Mouse (Mus musculus): ENCODE results near the gene Prune1.
A peak's percentile ranks its signal among the peaks of the same experiment; 100 is the strongest.

Prune1 gene

DNA sequence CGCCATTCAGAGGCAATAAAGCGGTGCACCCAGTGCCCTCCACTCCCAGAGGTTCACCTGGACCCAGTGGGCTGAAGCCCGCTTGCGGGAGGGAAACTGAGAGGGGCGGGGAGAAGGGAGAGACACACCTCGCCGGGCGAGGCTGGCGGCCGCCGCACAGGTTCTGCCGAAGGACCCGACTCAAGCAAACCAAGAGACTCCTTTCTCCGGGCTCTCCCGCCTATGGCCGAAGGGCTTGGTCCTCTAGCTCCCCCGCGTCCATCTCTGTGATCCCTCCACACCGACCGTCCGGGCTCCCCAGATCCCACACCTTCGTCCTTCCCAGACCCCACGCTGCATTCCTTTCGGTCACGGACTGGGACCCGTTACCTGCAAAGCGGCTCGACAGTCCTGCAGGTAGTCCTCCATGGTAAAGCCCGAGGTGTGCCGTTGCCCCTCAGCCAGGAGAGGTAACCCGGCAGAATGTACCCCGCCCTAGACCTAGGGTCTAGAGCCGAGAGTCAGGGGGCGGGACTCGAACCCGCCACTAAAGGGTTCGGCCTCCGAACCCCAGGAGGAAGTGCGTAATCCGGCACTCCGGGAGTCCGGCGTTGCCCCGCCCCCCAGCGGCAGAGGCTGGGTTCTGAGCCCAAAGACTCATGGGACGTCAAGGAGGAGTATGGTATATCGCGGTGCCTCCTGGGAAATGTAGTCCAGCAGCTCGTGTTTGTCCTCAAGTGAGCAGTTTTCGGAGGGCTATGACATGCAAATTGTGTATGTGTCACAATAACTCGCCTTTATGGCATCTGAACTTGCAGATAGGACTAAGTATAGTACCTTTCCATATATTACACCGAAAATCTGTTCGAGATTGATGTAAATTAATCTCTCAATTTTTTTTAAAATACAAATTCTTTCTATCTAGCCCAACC is at the start of gene Prune1, which contains the start of gene Mindy1:
Gene Prune1 (minus strand): TSS at position 861 of the 911 bp plus-strand sequence.
Gene Mindy1 (plus strand): TSS at position 130 of the 911 bp plus-strand sequence.
- DNase-seq (ENCODE audit: low read depth, low spot score), result peak; percentile 97

DNA sequence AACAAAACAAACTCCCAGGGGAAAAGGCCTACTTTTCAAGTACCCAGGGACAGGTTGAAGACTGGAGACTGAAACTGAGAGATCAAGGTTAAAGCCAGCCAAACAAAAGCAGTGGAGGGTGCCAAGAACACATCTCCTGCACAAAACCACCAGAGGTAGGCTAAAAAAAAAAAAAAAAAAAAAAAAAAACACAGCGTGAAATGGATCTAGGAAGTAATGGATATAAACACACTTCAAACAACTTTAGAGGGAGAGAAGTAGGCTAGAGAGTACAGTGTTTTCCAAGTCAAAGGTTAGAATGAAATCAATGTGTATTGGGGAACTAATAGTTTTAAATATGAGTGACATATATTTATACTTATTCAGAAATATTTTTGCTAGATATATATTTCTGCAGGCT is 49.7 kb upstream of the Prune1 start:
- no peak for DNase-seq (ENCODE audit: low read depth, low spot score)

DNA sequence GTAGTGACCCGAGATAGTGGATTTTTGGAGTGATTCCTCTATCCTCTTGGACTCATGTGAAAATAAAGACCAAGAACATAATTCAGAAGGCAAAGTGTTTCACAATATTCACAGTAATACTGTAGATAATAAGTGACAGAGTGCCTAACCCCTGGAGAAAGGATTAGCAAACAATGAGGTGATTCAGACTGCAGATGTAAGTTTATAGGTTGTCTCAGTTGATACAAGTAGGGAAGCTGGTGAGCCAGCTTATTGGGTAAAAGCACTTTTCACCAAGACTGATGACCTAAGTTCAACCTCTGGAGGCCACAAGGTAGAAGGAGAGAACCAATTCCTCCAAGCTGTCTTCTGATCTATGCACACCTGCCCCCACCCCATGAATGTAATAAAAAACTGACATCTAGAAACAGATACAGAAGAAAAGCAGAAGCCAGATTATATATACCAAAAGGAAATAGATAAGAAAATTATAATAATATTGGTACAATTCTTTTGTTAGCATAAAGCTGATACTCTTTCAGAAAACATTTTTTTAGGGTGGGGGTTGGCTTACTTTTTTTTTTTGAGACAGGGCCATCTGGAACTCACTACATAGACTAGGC is 47.0 kb upstream of the Prune1 start:
- no peak for DNase-seq (ENCODE audit: low read depth, low spot score)

DNA sequence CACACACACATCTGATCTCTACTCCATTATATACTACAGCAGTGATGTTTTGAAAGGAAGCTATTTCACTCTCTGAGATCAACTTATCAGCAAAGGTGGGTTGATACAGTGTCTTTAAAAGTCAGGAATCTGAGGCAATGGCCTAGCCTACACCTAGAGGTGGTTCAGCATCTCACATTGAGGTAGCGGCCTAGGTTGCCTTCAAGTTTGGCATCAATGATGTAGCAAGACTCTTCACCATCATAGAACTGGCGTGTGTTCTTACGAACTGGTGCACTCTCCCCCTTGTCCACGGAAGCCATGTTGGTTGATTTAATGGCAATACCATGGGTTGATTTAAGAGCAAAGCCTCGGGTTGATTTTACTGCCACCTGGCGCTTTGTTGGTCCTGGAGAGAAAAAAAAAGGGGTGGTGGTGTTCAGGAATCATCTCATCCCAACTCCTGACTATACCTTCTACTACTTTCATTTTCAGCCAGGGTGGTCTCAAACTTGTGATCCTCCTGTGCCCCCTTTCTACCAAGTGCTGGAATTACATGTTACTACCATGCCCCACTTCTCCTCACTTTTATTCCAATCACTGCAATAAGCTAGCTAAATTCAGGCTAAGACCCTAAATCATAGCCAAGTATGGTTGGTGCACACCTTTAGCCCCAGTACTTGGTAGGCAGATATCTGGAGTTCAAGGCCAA is 42.7 kb upstream of the Prune1 start:
- no peak for DNase-seq (ENCODE audit: low read depth, low spot score)

DNA sequence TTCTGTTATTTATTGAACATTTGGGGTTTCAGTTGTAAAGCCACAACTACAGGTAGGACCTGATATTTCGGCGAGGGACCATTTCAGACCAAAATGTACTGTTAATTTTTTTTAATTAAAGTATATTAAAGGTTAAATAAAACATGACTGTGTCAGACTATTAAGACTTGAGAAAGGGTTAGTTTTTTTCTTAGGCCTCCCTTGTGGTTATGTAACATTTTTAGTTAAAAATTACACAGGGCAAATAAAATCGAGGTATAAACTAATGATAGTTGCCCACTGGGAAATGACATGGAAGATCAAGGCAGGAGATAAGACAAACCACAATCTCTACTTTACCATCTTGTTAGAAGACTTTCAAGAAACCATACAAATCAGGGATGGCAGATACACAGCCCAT is 41.6 kb upstream of the Prune1 start:
- DNase-seq (ENCODE audit: low read depth, low spot score), result no peak

DNA sequence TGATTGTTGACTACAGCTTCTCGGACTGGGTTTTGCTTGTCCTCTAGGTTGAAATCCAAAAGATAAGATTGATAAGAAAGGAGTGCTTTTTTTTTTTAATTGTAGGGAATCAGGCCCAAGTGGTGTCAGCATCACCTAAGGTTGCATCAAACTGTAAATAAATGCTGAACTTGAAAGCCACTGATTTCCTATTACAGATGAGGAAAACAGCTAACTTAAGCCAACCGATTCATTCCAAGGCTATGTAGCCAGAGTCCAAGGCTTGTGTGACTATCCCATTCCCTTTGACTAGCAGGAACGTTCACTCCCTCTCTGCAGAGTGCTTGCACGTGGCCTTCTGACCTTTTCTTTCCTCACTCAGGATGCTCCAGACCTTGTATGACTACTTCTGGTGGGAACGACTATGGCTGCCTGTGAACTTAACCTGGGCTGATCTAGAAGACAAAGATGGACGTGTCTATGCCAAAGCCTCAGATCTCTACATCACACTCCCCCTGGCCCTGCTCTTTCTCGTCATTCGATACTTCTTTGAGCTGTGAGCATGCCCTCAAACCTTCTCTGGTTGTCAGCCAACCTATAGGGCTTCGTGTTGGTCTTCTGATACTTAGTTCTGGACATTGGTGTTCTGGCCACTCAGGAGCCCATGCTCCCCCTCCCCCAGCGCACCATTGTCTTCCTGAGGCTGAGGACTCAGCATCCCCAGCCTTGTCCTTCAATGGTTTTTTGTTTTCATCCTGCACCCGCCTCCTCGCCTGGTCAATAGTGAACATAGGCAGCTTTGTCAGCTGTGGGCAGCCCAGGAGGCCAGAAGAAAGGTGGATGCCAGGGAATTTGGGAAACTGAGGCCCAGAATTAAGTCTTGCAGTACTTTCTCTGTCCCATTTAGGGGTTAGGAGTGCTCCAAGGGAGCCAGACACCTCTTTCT is 38.1 kb upstream of the Prune1 start:
- DNase-seq (ENCODE audit: low read depth, low spot score), result no peak

DNA sequence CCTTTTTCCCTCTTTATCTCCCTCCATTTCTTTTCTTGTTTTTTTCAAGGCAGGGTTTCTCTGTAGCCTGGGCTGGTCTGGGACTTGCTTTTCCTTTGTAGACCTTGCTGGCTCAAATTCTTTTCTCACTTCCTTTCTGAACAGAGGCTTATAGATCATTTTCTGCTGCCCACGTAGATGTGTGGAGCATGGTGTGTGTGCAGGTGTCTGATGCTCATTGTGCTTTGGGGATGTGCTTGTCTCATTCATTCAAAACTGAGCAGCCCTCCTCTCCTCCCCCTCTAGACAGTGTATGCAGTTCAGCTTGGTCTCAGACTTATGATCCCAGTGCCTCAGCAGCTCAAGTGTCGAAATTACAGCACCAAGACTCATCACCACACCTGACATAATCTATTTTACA is 37.2 kb upstream of the Prune1 start:
- DNase-seq (ENCODE audit: low read depth, low spot score), result no peak

DNA sequence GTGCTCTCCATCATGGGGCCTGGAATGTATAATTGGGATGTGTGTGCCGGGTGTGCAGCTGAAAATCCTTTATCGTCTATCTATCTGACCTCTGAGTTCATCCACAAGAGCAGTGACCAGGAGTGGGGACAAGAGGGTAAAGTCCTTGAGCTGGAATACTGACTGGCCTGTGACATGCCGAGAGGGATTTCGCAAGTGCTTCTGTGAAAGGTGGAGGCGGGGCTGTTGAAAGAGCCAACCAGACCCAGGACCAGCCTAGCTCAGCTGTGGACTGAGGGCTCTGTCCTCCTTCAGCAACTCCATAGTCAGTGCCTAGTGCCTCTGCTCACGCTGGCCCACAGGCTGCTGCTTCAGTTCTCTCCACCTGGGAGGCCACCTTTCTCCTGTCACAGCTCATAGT is 36.7 kb upstream of the Prune1 start:
- no peak for DNase-seq (ENCODE audit: low read depth, low spot score)

DNA sequence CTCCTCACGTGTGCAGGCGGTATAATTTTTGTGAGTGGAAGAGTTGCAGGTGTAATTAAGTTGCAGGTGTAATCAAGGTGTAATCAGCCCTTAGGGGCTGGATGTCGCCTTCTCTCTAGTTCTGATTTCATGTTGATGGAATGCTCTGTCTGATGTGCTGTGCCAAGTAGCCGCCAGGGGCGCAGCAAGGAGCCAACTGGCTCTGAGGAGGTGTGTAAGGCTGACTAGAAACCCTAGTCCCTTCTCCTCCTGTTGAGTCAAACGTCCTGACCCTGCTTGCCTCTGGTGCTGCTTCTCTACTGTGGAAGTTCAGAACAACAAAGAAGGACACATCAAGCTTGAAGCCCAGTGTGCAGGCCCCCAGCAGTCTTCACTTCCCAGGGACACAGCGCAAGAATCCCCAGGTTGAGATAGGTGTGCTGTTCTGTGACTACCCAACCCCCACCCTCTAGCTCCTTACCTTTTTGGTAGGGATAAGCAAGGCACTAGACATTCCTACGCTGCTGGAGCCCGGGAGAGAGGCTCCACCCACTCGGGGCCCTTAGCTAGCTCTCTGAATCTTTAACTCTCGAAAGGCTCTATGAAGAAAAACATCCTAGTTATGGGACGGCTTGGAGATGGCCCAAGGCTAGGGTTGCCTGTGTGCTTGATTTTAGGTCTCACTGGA is 35.7 kb upstream of the Prune1 start:
- DNase-seq (ENCODE audit: low read depth, low spot score), result no peak

DNA sequence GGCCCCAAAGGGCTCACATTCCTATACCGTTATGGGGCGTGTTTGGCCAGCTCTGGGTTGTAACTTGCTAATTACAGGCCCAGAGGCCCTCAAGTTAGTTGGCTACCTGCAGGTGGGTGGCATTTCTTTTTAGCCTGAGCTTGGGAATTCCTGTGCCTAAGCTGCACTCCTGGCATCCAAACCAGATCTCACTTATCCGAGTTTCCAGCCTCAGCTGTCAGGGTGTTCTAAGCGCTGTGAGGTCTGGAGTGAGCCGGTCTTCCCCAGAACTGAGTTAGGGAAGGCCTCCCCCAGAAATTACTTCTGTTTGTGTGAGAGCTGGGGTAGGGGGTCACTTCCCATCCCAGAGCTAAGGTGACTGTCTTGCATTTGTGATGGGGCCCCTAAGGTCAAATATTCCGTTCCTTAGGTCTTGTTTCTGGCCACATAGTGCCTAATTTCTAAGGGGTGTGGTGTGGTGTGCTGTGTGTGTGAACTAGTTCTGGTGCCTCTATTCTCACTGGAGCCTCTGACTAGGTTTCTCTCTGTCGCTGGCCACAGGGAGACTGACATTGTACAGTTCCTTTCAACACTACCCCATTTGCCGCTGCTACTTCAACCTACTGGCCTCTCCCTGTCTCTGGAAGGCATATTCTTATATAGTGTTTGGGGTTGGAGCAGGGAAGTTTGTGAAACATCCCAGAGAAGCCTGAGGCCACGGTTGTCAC is 34.1 kb upstream of the Prune1 start:
- DNase-seq (ENCODE audit: low read depth, low spot score), result no peak

DNA sequence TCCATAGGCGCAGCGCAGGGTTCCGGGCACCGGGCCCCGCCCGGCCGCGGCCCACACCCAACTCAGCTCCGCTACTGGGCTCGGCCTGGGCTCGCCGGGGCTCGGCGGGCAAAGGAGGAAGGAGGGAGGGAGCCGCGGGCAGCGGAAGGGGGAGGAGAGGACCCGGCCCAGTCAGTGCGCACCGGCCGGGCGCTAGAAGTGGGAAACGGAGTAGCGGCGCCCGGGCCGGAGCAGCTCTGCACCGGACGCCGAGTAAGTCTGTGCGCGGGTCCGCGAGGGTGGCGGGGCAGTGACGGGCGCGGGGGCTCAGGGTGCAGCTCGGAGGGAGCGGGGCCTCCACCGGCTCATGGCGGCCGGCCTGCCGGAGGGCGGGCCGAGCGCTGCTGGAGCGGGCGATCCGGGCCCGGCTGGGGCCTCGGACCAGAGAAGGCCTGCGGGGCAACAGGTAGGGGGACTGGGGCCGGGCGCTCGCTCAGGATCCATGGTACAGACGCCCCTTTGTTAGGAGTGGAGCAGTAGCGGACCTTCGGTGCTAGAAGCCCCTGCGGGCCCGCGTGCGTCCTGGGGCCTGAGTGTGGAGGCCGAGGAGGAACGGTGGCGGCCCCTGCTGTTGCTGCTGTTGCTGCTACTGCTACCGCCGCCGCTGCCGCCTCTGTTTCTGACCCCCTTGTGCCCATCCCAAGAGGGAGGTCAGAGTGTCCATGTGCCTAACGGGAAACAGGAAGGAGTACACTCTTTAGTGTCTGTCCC is 33.4 kb upstream of the Prune1 start:
- DNase-seq (ENCODE audit: low read depth, low spot score), result peak; percentile 78

DNA sequence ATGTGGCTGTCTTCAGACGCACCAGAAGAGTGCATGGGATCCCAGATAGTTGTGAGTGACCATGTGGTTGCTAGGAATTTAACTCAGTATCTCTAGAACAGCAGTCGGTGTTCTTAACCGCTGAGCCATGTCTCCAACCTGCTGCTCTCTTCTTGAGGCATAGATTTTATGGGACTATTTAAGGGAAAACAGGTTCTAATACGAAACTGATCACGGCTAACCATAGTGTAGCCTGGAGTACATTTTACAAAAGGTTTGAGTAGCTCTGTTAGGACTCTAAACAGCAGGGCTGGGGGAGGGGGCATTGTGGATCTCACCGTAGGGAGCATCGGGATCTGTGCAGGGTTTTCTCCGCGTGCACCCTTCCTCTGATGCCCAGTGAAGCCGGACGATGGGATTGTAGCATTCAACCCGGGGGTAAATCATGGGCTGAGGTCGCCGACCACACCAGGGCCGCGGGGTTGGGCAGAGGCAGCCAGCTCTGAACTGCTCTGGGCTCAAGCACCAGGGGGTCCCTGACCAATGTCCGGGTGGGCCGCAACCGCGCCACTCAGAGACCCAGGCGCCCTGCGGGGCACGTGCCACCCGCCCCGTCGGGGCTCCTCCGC is 32.7 kb upstream of the Prune1 start, which contains the start of gene Cers2:
Gene Cers2 (plus strand): TSS at position 306 of the 608 bp plus-strand sequence.
- no peak for DNase-seq (ENCODE audit: low read depth, low spot score)

DNA sequence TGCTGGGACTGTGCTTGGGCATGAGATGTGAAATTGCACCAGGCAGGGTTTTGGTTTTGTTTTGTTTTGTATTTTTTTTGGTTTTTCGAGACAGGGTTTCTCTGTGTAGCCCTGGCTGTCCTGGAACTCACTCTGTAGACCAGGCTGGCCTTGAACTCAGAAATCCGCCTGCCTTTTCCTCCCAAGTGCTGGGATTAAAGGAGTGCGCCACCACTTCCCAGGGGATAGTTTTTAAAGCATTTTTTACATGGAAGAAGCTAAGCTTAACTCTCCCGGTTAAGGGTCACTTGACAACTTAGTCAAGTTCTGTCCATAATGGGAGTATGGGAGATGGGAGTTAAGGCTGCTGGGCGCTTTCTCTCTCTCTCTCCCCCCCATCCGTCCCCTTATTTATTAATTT is 32.2 kb upstream of the Prune1 start:
- no peak for DNase-seq (ENCODE audit: low read depth, low spot score)

DNA sequence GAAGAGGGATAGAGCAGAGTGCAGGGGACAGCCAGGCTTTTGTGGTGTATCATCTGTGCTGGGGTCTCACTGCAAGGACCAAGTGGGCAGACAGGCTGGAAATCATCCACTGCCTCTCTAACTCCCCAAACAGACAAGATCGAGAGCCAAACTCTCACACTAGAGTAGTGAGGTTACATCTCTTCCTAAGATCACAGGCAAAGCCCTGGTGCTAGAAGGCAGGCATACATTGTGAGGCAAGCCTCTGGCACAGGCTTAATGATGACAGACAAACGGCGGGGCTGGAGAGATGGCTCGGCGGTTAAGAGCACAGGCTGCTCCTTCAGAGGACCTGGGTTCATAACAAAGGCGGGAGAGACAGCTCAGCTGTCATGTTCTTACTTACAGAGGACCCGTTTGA is 31.6 kb upstream of the Prune1 start:
- no peak for DNase-seq (ENCODE audit: low read depth, low spot score)

DNA sequence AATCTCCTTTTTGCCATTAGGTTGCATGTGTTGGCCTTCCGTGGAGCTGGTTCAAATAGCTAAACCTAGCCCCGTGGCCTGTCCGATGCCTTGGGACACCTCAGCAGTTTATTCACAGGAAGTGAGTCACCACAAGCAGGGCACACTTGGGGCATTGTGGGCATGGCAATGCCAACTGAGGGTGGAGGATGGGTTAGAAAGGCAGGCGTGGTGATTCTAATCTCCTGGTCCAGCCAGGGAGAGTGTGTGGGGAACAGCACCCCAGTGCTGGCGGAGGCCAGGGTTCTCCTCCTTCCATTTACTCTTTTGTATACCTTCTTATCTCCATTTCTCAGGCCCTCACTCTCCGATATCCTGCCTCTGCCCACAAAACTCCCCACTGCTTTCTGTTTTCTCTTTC is 30.7 kb upstream of the Prune1 start:
- DNase-seq (ENCODE audit: low read depth, low spot score), result no peak

DNA sequence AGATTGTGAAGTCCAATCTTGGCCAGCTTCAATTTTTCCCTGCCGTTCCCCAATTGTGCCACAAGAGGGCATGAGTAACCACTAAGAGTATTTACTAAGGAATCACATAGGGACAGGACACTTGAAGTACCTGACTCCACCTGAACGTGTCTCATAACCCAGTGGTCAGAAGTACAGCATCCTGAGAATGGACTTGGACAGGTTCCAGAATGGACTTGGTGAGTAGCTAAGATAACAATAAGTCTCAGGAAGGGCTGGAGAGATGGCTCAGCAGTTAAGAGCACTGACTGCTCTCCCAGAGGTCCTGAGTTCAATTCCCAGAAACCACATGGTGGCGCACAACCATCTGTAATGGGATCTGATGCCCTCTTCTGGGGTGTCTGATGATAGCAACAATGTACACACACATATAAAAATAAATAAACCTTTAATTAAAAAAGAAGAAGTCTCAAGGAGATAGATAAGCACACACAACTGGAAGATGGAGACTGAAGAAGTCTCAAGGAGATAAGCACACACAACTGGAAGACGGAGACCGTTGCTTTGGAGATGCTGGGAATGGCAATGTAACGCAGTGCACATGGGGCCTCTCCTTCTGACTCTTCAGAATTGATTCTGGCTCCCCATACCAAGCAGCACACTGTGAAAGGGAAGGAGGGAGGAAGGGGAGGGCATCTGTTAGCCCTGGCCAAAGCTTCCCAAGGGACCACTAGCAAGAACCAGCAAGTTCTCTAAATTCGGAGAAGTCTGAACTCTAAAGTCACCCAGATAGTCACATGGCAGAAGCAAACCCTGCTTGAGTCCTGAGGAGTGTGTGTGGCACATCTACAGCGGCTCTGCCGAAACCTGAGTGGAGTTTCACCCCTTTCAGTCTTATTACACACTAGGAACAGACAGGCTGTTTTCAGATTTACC is 29.3 kb upstream of the Prune1 start:
- peak; percentile 56 for DNase-seq (ENCODE audit: low read depth, low spot score)

DNA sequence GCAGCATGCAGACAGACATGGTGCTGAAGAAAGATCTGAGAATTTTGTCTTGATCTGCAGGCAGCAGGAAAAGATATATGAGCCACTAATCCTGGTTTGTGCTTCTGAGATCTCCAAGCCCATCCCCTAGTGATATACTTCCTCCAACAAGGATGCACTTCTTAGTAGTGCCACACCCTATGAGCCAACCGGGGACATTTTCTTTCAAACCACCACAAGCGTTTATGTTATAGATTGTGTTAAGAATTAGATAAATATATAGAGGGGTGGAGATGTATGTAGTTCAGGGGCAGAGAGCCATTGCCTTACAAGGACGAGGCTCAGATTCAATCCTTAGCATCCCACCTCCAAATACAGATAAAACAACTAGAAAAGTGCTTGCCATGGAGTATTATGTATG is 28.6 kb upstream of the Prune1 start:
- no peak for DNase-seq (ENCODE audit: low read depth, low spot score)

DNA sequence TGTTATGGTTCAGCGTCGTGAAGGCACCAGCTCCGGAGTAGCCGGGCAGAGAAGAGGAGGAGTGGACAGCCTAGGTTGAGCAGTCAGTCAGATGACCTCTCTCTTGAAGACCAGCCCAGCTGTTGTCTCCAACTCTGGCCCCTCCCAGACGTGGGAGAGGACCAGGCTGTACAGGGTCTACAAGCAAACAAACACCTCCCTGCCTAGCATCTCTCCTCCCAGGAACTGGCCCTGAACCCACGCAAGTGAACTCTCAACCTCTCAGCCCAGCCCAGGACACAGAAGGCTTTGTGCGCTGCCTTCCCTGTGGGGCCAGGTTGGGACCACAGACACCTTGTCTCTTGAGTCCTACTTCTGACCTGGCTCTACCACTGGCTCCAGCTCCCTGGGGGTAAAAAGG is 25.2 kb upstream of the Prune1 start, which contains the start of gene Anxa9:
Gene Anxa9 (minus strand): TSS at position 77 of the 400 bp plus-strand sequence.
- DNase-seq (ENCODE audit: low read depth, low spot score), result no peak

All from embryo, embryonic 11.5 days (tissue).